Mouse (Mus musculus): ENCODE results near the gene Il9. TPM values are rescaled to one million over a fixed set of nuclear protein-coding genes. Genes with fewer than 3 reads are reported as not detected.

Gene Il9
- total RNA-seq, 2 experiments from 2014 or later, result not detected

DNA sequence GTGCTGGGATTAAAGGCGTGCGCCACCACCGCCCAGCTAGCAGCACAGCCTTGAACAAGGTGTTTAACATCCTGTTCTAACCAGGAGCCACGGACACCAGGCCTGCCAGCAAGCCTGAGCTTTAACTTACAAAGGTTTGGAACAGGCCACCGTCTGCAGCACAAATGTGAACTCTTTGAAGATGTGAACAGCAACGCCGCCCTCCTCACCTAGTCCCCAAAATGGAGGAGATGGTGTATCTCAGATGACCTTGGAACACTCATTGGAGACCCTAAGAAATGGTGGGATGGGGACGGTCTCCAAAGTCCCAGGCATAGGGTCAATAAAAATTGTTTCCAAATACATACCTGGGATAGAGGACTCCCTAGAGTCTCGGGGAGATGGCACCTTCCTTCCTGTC is 9.4 kb downstream of the Il9 start:
- DNase-seq (ENCODE audit: low spot score in 2 of 2), result no peak

DNA sequence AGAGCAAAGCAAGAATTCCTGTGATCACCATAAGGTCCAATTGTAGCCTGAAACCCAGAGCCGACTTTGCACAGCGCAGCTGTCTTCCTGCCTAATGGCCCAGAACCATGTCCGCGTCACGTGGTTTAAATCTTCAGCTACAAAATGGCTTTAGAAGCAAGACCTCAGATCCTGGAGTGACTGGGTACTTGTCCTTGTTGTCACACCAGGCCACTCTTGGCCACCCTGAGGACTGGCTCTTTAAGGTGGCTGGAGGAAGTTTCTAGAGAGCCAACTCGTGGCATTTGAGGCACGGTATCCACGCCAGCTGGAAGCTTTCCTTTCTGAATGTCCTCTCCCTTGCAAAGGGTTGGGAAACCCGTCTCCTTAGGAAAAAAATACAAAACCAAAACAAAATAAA is 10.1 kb downstream of the Il9 start:
- no peak for DNase-seq (ENCODE audit: low spot score in 2 of 2)

DNA sequence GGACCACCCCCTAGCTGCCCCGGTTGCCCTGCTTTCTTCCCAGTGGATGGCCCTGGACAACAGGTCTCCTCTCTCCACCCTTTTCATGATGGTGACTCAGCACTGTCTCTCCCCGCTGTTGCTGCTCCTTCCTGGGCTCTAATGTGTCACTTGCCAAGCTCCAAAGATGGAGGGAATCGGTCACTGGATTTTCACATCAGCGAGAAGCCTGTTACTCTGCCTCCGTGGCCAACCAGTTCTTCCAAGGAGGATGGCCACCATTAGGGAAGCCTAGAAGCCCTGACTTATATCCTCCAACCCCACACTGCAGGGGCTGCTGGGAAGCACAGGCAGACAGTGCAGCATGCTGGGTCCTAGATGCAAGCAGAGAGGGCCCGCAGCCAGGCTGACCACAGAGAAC is 10.8 kb downstream of the Il9 start:
- DNase-seq (ENCODE audit: low spot score in 2 of 2), result no peak

DNA sequence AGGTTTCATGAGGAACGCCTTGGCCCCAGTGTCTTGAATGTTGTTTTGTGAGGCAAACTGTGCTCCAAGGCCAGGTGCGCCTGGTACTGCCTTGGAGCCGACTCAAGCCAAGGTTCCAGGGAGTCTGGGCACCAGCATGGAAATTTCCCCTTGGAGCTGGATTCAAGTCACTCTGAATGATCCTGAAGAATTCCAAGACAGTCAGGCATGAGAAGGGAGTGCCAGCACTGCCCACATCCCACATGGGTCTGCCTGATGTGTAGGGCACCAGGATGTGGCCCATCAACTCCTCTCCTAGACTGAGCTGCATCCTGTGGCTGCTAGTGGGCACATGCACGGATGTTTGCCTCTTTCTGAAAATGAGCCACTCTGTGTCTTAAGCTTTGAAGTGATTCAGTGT is 13.5 kb downstream of the Il9 start:
- DNase-seq (ENCODE audit: low spot score in 2 of 2), result no peak

DNA sequence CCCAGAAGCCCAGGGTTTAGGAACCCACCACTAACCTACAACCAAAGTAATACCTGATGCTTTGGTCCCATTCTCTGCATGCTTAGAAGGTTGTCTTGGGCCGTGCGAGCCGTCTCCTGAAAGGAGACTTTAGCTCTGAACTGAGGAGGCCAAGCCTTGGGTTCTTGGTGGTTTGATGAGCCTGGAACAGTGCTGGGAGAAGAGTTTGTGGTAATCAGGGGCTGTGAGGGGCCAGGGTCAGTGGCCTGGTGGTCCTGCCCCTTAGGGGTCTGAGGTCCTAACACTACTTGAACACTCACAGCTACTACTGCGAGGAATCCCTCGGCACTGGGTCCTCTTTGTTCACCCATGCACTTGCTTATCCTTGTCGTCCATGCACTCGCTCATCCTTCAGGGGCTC is 14.3 kb downstream of the Il9 start:
- no peak for DNase-seq (ENCODE audit: low spot score in 2 of 2)

DNA sequence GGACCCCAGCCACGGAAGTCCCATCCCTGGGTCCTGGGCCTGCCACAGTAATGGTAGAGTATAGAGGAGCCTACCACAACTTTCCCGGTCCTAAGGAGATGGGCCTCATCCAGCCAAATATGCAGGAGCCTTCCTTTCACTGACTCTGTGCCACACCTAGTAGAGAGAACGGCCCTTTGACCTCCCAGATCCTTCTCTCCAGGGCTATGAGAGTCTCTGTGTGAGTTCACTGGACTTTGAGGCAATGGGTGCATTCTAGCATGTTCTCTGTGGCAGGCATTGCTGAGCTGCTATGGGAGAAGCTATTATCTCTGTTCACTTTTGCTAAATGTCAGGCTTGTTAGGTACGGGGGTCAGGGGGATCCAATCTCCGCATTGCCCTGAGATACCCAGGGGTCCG is 18.3 kb downstream of the Il9 start:
- DNase-seq (ENCODE audit: low spot score in 2 of 2), result no peak

DNA sequence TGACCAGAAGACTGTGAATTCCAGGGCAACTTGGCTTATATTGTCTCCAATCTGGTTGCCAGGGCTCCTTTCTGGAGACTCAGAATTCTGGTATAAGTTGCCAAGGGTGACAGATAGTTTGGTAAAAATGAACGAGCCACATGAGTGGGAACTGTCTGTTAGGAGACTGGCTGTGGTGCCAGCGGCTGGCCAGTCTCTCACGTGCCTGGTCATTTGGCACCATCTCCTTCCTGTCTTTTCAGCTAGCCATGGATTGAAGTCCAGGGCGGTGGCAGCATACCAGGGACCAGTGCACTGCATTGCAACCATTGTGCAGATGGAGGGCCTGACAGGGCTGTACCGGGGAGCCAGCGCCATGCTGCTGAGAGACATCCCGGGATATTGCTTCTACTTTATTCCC is 18.8 kb downstream of the Il9 start:
- DNase-seq (ENCODE audit: low spot score in 2 of 2), result no peak

DNA sequence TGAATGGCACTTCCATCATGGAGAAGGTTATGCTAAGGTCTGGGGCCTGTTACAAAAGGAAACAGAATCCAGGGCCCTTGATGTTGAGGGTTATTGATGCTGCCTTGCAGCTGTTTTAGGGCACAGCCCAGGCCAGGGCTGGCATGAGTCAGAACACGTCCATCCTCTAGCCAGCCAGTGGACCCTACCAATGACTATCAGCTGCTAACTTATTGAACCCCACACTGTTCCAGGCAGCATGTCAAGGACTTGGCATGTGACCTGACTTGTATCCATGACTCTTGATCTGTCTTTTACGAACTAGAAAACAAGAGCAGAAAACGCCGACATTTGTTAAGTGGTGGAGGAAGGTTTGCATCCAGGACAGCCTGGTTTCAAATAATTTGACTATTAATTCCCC is 19.3 kb downstream of the Il9 start:
- no peak for DNase-seq (ENCODE audit: low spot score in 2 of 2)

DNA sequence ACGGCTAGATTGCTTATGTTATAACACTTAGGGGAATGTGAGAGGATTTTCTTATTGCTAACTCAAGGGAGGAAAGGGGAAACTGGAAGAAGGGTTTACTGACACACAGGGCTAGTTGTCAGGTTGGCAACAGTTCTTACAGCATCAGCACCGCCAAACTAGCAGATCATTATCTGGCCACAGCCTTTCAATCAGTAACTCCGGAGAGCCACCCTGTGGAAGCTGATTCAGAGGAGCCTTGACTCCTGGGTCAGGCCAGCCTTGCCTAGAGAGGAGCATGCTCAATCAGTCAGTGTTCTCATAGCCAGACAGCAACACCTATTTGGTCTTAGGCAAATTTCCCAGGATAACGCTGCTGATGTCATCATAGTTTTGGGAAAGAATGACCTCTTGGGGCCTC is 20.6 kb downstream of the Il9 start:
- DNase-seq (ENCODE audit: low spot score in 2 of 2), result no peak

DNA sequence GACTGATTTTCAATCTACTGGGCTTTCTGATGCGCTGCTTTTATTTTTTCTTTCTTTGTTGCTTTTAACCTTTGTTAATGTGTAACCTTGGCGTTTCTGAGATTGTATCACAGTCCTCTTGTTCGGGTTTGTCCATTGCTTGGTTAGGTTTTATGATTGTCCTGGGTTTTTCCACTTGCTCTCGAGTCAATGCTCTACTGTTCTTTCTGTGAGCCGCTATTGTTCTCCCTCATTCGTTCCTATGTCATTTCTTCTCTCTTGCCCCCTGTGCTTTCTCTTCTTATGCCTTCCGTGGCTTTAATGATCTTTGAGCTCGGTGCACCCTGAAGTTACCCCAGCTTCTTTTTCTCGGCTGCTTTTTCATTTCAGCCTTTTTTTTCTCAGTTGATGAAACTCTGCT is 24.0 kb downstream of the Il9 start:
- no peak for DNase-seq (ENCODE audit: low spot score in 2 of 2)

DNA sequence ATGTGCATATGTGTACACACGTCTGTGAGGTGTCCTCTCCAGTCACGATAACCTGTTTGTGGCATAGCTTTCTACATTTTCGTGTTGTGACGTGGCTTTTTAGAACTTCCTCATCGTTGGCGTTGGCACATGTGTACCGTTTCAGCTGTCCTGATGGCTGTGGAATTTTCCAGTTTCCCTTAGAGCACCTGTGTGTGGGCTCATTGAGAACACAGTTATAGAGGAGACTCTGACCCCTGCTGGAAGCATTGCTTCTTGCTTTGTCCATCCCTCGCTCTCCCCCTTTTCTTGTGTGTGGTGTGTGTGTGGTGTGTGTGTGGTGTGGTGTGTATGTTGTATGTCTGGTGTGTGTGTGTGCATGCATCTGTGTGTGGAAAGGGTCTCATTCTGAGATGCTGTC is 32.0 kb downstream of the Il9 start:
- no peak for DNase-seq (ENCODE audit: low spot score in 2 of 2)

DNA sequence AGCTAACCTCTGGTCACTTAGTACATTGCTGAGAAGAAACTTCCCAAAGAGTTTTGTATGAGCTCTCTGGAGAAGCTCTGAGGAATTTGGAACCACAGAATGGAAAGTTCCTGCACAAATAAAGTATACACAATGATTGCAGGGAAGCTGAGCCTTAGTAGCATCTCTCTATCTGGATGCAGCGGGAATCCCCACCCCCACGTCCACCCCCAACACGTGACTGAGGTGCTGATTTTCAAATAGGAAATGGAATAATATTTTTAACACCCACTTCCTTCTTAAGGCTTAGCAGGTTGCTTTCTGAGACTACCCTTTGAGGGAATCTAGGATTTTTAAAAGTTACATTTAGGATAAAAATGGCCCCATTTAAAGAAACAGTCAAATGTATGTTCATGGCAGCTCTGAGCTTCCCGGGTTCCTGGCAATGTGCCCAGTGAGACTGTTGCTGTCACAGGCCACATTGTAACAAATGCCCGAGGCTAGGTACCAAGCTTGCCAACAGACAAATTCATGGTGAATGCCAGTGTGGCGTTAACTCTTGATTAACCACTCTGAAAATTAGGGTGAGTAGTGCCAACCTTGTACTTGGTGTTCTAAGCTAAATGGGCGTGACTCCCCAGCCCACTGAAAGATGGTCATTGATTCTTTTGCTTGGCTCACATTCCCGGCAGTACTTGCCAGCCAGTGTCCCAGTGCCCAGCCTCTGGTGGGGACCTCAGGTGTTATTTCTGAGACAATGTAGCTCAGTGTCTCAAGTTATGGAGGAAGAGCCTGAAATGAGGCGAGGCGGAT is 32.6 kb downstream of the Il9 start:
- DNase-seq (ENCODE audit: low spot score in 2 of 2), result no peak

DNA sequence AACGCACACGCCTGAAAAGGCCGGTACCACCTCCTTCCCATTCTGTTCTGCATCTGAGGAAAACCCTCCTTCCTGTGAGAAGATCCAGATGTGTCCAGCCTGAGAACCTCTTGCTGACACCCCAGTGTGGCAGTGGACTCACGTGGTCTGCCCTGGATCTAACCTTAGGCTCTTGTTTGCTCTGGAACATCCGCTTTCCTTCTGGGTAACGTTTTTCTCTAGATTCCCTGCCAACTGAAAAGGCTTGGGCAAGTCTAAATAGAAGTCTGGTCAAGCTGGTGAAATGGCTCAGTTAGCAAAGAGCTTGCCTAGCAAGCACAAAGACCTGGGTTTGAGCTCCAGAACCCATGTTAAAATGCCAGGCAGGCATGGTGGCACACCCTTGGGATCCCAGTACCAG is 37.0 kb downstream of the Il9 start:
- DNase-seq (ENCODE audit: low spot score in 2 of 2), result no peak

DNA sequence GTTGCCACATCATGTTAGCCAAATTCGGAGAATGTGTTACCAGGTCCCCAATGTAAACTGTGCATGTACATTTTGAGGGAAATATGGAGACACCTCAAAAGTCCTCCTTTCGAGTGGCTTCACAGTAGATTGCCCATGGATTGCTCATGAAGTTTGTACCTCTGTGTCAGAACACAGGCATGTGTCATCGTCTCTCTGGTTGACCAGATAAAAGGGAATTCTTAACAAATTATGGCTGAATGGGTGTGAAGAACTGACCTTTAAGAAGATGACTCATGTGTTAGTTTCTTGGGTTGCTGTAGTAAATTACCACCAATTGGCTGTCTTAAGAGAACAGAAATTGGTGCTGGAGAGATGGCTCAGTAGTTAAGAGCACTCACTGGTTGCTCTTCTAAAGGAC is 37.9 kb downstream of the Il9 start:
- DNase-seq (ENCODE audit: low spot score in 2 of 2), result no peak

DNA sequence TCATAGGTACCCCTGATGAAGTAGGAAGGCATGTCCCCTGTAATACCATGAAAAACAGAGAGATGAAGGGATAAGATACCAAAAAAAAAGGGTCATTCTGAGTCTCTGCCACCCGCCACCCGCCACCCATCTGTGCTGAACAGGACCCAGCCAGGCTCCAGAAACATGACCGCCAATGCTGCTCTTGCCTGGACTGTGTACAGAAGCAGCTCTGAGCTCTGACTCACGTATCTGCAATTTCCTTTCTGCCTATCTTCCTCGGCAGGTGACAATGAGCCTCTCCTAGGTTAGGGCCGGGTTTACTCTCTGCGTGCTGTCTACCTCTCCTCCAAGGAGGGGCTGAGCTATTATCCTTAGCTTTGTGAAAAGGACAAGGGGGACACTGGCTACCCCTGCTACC is 38.6 kb downstream of the Il9 start:
- no peak for DNase-seq (ENCODE audit: low spot score in 2 of 2)

DNA sequence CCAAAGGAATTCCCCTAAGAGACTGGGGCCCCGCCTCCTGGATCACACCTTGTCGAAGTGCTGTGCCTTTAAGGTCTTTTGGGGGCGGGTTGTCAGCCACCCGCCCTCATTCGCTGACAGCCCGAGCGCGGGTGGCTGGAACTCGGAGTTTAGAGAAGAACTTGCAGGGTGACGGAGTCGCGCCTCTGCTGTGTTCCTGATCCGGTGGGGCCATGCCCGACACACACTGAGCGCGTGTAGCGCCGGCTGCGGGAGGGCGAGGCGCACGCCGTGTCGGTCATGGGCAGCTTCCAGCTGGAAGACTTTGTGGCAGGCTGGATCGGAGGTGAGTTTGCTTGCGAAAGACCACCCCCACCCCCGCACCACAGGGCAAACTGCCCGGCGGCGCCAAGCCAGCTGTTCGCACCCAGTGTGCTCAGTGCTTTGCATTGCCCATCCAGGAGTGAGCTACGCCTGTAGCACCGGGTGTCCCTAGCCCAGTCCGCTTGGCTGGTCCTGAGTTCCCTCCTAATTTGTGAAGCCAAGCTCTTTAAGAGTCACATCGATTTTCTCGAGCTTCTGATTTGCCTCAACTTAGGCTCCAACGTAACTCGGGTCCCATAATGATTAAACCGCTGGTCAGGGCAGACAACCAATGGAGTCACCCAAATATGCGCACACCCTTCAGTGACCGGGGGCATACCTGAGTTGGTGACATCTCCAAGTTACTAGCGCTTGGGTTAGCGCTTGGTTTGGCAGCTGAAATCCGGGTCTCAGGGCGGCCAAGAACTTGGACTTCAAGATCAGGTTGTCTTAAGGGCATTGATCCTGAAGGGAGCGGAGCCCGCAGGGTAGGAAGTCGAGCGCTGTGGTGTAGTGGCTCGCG is 43.6 kb downstream of the Il9 start, which contains the start of gene Slc25a48:
TSS of gene Slc25a48 (plus strand) at position 145 of the 865 bp plus-strand sequence.
- DNase-seq (ENCODE audit: low spot score in 2 of 2), result peak in 1 of 2 experiments; percentile 25

DNA sequence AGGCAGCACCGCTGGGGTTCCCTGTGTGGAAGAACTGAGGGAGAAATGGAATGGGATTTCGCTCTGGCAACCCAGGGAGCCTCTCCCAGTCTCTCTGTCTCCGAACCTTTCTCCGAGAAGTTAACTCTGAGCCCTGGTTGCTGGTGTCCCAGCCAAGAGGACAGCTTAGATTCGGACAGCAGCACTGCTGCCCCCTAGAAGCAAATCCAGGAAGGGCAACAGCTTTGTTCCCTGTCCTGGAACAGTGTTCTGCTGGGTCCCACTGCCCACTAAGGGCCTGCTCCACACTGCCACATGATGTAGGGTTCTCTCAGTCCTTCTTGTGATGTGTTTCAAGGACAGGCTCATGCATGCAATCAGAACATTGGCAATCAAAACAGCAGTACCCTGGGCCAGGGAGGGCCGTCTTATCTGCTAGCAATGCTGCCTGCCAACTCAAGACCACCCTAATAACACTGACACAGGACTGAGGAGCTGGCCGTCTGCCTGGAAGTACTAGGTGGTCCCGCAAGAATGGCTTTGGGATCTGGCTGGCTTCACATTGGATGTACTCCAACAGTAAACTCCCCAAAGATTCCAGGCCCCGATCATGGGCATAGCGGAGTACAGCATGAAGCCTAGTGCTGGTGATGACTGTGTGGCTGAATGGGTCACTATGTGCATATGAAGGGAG is 46.3 kb downstream of the Il9 start:
- DNase-seq (ENCODE audit: low spot score in 2 of 2), result no peak

DNA sequence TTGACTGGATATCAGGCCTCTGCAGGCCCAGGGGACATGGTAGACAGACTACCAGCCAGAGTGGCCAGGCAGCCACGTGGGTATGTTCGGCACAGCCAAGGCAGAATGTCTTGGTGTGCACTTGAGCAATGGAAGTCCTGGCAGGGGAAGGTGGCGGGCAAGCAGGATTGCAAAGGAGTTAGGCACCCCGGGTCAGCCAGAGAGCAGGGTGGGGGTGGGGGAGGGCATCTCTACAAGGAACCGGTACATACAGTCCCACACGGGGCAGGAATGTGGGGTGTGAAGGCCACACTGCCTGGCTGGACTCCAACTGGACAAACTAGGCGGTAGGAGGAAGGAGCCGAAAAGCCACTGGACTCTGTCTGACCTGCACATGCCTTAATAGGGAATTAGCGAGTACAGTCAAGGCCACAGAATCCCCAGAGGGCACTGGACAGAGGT is 47.7 kb downstream of the Il9 start:
- peak in 1 of 2 experiments; percentile 31 for DNase-seq (ENCODE audit: low spot score in 2 of 2)

DNA sequence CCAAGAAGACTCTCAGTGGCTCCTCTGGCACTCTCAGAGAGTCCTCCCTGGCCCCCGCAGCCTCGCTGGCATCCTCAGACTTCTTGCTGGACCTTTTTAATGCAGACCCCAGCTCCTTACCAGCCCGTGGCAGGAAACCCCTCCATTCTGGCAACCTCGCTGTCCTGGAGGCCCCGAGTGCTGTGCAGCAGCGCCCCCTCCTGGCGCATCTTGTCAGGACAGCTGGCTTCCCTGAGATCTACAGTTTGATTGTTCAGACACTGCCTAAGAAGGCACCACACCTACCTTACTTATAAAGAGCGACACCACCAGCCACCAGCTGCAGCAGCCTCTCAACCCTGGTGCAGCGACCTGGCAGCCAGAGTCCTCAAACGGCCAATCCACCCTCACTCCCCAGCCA is 48.6 kb downstream of the Il9 start:
- peak; percentile 46 to 48 for DNase-seq (ENCODE audit: low spot score in 2 of 2)

DNA sequence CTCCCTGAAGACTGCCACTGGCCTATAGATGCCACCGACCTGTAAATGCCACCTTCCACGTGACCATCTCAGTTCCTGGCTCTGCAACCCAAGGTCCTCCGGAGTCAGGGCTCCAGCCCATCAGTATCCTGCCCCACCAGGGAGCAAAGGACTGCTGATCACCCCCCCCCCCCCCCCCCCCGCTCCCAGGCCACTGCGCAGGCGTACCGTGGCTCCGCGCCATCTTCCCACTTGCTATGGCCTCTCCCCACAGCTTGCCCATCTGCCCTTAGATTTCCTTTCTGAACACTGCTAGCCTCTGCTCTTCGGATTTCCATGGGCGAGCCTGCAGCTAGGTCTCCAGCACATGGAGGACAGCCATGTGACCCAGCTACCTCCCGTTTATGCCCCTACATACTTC is 49.5 kb downstream of the Il9 start:
- DNase-seq (ENCODE audit: low spot score in 2 of 2), result no peak
